Mouse (Mus musculus): ENCODE data around the gene St5. TPM values are rescaled to one million over a fixed set of nuclear protein-coding genes. Genes with fewer than 3 reads are reported as not detected.
A peak's percentile ranks its signal among the peaks of the same experiment; 100 is the strongest.

St5 gene
- total RNA-seq, 2 experiments from 2014 or later = 55.3 to 56.0 TPM

DNA sequence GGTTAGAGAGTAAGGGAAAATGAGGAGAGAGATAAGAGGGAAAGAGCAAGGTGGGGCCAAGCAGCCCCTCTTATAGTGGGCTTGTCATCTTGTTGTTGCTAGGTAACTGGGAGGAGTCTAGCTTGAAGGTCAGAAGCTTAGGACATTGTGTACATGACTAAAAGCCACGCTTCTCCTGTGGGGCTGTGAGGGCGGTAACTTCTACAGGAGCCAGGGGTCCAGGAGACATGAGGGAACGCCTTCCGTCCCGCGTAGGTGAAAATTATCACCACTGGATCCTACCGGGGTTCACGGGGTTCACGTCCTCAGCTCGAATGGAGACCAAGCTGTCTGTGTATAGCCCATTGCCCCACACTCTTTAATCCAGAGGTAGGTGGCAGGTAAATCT lies 8.1 kb downstream of the St5 start:
- no peak for DNase-seq

DNA sequence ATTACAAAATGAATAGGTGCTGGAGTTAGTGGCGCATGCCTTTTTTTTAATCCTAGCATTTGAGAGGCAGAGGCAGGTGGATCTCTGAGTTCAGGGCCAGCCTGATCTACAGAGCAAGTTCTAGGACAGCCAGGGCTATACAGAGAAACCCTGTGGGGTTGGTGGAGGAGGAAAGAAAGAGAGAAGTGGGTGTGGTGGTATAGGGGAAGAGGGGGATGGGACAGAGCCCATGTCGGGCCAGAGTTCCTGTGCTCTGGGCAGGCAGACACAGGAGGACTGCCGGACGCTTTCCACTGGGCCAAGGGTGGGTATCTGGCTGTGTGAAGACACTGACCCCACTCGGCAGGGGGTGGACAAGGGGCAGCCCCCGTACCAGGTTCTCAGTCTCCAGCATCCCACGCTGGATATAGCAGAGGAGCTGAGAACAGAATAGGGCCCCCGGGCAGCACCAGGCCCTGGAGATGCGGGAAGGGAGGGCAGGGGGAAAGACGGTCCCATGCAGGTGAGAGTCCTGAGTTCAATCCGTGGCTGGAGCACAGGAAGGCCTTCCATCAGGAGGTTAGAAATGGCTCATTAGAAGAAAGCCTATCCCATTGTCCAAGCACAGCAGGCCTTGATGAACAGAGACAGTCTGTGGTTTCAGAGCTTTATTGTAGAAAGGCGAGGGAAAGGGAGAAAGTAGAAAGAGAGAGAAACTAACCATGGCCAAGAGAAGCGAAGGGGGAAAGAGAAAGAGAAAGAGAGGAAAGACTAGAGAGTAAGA lies 8.6 kb downstream of the St5 start:
- no peak for DNase-seq

DNA sequence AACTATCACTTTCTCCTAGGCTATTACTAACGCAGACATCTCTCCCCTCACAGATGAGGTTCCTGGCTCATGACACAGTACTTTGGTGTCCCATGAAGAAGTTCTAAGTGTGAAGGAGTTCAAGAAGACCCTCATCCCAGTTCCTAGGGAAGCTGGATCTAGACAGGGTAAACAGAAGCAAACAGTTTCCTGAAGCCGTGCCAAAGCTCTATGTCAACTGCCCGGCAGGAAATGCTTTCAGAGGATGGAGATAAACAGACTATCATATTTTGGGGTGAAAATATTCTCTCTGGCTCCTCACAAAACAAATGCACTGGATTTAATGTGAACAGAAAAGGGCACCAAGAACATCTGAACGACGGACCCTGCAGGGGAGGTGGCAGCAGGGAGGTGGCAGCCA lies 12.4 kb downstream of the St5 start:
- DNase-seq = no peak

DNA sequence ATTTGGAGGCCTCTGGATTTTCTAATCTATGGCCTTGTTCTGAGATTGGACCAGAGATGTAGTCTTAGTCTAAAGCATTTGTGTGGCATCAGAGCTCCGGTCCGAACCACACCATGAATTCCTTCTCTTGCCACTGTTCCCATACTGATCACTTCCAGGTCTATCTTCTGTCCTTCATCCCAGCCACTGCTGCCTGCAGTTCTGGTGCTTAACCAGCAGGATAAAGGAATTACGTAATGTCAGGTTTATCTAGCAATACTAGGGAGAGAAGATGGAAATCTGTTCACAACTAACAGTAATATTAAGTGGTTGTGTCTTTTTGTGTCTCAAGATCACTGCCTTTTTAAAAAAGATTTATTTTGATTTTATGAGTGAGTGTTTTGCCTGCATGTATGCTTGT lies 13.3 kb downstream of the St5 start:
- no peak for DNase-seq

DNA sequence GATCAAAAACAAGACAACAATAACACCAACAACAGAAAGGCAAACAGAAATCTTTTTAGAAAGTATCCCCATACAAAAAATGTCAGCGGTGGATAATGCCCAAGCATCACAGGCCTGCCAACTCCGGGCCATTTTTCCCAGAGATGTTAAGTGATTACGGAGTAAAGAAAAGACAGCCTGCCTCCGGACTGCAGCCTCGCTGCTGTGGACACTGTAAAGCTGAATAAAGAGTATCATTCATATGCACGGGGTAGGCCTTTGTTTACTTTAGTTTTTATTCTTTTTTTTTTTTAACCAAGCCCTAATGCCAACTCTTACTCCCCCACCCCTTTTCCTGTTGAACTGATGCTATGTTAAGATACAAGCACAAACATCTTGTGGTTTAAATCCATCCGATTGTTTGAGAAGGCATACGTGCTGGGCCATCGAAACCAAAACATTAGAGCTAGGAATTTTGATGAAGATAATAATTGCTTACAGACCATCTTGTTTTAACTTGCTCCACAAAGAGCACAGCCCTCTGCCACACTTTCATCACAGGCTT lies 16.7 kb downstream of the St5 start:
- DNase-seq = no peak

DNA sequence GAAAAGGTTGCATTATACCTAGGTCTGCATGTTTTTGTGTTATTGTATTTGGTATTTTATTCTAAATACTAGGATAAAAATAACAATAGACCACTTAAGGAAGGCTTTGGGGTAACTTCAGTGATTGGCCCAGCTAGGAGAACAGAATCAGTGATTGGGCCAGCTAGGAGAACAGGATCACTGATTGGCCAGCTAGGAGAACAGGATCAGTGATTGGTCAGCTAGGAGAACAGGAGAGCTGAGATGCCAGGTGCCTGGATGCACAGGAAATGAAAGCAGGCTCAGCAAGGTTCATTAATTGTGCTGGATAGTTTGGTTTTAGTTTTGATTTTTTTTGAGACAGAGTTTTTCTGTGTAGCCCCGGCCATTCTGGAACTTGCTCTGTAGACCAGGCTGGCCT lies 22.5 kb downstream of the St5 start:
- DNase-seq = no peak

DNA sequence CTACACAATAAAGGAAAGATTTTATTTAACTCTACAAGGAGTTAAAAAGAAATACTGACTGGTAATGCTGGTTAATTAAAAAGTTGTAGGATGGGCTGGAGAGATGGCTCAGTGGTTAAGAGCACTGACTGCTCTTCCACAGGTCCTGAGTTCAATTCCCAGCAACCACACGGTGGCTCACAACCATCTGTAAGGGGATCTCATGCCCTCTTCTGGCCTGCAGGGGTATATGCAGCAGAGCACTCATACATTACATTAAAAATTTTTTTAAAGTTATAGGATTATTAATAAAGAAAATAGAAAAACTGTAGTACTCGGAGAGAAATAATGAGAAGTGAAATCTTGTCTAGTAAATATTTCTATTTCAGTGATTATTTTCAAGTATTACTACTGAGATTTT lies 23.1 kb downstream of the St5 start:
- no peak for DNase-seq

DNA sequence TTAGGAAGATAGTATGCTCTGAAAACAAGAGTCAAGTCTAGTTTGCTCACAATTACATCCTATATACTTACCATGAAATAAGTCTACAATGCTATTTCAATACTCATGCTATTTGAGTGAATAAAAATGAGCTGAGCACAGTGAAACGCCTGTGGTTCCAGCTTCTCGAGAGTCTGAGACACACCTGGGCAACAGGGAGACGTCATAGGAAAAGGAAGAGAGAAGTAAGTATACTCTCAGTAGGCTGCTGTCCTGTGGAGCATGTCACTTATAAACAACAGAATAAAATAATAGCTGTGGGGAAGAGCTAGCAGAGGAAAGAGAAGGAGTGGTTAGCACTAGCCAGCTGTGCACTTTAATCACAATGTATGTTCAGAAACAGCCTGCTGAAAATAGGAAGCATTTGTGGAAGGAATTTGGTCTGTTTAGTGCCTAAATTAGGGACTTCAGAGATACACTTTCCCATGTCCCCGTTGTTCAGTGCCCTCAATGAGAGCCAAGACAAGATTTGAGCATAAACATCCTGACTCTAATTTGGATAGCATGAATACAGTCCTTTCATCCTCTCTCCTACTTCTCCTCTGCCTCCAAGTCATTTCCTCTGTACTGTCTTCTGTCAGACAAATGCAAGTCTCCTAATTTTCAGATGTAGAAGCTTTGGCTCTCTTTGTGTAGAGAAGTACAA lies 28.3 kb downstream of the St5 start:
- no peak for DNase-seq

DNA sequence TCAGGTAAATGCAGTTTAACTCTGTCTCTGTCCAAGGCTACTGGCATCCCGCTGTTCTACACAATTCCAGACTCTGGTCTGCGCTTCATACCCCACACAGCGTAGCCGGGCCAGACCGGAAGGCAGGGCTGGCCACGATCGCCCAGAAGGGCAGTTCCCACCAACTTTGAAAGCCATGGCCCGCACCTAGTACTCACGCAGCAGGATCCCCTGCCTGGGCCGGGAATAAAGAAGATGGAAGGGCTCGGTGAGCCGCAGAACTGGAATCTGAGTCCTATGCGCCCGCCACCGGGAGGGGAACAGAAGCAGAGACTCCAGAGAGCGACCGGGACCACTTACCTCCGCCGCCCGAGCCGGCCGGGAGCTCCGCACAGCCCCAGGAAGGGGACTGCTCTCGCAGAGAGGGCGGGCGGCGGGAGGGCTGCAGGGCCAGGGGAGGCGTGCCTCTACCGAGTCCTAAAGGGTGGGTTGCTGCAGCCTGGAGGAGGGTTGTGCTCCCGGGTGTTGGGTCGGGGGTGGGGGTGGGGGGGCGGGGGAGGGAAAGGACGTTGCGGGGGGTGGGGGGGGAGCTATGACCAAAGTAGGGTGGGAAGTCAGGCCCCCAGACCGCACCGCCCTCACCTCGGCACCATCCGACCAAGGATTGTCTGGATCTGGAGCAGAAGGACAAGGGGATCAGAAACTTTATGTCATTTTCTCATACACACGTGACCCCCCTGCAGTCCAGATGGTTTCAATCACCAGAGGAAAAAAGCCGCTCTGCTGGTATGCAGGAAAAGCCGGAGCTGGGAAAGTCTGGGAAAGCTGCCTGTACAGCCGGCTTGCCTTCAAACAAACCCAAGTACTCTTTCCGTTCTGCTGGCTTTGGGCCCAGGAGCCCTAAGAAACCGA lies 31.6 kb downstream of the St5 start:
- peak; percentile 85 for DNase-seq

DNA sequence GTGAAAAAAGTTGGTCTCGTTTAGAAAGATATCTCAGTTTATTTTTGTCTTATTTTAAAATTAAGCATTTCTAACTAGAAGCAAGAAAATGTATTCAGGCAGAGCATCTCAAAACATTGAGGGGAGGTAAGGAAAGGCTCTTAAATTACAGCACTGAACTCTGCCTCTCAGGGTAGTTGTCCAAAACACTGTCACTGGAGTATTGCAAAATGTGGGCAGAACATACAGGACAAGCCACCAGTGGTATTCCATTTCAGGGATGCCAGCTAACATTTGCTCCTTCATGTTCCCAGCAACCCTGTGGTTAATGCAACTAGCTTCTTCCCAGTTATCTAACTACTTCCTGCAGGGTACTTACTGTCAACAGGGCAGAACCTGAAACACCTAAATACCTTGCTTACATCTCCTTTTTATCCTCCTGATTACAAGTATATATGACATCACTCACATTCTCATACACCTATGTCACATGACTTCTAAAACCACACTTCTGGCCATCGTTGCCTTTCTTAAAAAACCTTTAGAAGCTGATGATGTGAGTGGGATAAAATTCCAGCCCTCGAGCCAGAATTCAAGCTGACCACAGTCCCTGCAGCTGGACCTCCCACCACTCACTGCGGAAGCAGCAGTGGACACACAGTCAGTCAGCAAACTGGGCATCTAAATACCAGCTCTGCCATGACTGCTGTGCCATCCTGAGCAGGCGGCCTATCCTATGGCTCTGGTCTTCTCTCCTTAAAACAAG lies 33.8 kb downstream of the St5 start:
- no peak for DNase-seq

DNA sequence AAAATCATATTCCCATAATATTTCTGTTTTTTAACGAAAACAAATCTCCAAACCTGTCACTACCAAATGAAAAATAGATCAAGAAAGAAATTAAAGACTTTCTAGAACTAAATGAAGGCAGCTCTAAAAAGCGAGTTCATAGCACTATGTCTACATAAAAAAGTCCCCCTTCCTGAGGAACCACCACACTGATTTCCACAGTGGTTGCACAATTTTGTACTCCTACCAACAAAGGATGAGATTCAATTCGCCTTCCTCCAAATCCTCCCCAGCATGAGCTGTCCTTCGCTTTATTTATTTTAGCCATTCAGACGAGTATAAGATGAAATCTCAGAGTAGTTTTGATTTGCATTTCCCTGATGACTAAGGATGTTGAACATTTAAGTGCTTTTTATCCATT lies 36.7 kb downstream of the St5 start:
- DNase-seq = no peak

DNA sequence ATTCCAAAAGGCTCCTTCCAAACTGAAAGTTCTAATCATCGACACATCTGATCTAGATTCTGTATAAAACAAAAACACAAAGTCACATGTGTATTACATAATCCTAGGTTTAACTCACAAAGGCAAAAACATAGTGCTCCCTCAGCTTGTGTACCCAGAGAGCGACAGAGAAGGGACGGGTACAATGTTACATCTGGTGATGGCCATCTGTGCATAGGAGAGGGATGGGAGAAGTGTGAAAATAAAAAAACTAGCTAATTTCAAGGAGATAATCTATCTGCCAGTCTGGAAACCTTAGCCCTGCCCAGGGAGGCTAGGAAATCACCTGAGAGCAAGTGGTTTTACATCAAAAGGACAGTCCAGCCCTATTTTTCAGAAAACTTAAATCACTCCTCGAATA lies 40.8 kb downstream of the St5 start:
- DNase-seq = no peak

DNA sequence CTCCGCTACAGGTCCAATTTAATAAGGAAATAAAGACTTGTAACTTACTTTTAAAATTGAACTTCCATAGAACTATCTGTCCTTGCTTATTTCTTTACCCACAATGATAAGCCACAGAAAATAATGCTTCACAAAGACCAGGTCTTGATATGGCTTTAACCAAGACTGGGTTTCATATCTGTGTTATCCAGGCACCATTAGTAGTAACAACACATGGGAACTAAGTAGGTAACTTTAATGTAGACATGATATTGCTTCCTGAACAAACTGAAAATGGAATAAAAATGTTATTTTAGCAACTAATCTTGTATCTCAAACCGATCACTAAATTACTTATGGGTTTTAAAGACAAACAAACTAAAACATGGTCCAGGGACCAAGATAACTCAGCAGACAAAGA lies 44.1 kb downstream of the St5 start:
- DNase-seq = no peak

DNA sequence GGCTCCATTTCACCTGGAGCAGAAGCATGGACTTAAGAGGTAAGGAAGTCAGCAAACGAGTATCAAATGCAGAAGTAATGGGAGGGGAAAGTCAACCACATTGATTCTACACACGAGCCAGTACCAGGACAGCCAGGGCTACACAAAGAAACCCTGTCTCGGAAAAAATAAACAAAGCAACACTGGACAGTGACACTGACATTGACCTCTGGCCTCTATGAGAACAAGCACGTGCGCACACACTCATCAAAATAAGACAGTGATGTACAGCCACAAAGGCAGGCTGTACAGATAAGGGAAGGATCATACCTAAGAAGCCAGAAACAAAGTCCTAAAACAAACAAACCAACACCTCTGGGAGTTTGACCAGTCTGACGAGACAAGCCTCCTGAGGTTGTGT lies 45.5 kb downstream of the St5 start:
- no peak for DNase-seq

DNA sequence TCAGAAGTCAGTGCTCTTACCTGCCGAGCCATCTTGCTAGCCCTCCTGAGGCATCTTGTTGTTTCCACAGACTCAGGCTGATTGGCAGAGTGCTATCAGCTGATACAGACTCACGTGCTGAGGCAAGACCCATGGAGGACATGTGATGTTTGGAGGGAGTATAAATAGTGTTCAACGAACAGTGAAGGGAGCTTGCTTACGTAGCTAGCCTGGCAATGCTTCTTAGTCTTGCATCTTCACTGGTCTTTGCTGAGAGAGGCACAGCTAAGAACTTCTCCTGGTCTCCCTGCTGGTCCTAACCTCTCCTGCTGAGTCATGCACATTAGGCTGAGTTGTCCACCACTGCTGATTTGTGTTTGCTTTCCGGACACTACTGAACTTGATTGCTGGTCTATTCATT lies 48.5 kb downstream of the St5 start:
- DNase-seq = no peak

DNA sequence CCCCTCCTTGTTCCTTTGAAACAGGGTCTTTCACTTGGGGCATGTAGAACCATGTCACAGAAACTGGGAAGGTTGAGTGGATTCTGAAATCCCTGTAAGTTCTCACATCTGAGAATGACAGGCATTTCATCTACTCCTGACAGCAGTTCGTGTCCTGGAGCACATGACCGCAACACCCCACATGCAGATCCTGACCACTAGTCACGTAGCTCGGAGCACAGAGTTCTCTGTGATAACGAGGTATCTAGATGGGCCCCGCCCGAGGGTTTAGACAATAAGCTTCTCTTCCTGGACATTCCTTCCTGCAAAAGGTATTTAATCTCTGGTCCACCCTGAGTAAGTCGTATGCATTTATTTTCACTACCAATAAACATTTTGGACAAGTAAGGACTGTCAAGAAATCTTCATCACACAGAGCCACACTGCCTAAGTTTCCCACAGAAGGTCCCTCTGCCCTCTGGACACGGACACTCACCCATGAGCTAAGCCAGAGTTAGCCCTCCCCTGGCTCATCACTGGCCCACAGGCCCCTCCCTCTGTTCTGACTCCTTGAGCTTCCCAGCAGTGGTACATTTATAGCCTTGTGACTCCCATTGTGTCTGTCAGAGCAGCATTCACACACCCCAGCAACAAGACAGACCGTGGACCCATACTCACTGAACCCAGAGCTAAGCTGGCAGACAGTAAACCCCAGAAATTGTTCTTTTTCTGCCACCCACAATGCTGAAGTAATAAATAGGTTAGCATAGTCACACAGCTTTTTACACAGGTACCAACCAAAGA lies 54.4 kb downstream of the St5 start:
- DNase-seq = peak; percentile 39

DNA sequence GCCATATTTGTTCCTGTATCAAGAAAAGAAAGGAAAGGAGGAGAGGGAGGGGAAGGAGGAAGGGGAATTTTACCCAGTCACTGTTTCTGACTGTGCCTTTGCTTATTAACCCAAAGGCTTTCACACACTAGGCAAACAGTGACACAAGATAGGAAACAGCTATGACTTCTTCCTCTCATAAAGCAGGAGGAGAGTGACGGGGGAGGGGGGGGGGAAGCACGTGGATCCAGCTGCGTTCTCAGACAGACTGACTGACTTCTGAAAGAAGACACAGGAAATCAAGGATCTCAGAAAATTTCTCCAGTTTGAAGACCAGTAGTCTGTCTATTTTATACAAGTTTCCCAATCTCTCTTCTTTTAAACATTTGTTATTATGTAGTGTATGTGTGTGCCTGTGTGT lies 56.8 kb downstream of the St5 start:
- no peak for DNase-seq

DNA sequence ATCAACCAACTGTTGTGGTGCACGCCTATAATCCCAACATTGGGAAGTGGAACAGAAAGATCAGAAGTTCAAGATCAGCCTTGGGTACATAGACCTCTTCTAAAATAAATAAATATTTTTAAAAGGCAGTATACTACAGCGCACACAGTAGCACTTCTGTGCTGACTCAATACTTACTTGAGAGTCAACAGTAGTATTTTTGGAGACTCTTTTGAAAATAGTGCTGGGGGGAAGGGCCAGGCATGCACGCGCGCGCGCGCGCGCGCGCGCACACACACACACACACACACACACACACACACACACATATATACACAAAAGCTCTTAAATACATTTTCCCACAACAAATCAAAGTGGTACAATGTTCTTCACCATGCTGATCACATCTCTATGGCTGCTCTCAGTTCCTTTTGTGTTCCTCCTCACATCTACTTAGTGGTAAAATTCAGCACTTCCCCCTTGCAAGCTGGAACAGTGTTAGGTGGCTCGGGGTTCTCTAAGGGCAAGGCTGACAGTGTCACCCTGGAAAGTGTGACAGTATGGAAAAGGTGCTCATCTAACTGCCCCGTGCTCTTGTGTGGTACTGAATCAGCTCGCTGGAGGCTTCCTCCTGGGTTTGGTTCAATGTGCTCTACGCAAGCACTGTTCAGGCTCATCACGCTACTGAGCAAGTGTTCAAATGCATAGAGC lies 60.0 kb downstream of the St5 start:
- no peak for DNase-seq

DNA sequence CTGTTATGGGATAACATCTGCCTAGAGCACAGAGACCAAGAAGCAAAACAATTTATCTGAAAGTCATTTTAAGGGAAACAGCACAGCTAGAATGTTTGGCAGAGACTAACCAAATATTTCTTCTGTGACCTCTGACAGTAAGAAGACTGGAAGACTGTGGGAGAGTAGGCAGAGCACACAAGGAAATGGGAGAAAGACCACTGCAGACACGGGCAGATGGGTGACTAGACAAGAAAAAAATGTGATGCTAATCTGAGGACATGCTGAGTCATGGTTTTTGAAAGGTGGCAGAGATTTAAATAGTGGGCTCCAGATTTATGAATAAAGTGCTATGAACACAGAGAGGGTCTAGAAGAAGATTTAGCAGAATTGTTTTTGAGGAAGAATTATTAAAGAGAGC lies 61.4 kb downstream of the St5 start:
- no peak for DNase-seq

DNA sequence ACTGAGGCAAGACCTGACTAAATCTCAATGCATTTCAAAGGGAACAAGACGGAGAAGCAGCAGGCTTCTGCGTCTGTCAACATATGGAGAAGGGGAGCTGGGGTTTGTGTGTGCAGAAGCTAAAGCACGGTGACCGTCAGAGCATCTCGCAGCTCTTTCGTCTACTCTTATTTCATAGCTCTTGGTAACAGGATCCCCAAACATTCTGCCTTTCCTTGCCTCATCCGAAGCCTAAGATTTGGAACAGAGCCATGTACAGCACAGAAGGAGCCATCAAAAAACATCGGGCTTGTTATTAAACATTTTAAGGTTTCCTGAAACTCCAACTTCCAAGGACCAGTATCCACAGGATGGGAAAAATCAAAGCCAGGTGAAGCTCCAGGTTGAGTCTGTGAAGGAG lies 62.3 kb downstream of the St5 start:
- DNase-seq = no peak

DNA sequence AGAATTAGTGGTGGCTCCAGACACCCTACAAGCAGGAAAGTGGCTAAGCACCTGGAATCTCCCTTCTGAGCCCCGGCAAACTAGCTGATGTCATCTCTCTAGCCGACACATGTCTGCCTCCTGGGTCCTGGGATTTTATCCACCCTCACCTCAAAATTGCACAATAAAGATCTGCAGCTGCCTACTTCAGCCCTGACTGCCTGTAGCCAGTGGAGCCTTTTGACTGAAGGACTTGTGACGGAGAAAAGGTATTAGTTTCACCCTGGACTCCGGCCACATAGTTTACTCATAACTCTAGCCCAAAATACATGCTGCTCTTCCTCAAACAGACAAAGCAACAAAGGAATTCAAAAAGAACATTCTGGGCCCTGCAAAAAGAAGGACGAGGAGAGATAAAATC lies 66.0 kb downstream of the St5 start:
- no peak for DNase-seq
